Mouse (Mus musculus): ENCODE data around the gene Il17rd. TPM values are rescaled to one million over a fixed set of nuclear protein-coding genes. Genes with fewer than 3 reads are reported as not detected.

Gene Il17rd
- 3.3 TPM for polyA plus RNA-seq (2014; fragmentation: Illumina TruSeq; extraction: RNeasy Lipid Tissue Mini Kit (QIAGEN cat#74804); ENCODE audit: low read depth, low replicate concordance)

GRCm38 (mm10) chr14:27038783-27039182, at the start of gene Il17rd:
Gene Il17rd (plus strand): TSS chr14:27038941.

DNA sequence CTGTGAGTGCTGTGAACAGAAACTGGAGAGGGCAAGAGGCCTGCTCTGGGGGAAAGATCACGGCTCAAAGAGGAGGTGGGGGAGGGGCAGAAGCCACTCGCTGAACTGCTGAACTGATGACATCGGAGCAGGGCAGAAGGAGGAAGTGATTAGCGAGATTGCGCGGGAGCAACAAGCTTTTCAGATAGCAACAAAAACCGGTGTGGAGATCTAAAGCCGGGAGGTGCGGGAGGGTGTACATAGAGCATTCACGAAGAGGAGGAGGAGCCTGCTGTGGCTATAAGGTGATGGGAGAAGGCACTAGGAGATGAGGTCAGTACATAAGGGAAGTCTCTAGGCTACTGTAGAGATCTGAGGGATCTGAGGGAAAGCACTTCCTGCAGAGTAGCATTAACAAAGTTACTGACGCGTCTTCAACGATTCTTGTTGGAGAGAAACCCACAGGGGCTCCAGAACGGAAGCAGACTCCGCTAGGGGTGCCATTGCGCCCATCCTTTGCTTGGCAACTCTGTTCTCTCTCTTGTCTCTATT, 44.5 kb upstream of the Il17rd start, which contains the start of gene Hesx1:
Gene Hesx1, plus strand, starts transcription at position 206 of the 531 bp plus-strand sequence.

GRCm38 (mm10) chr14:27114362-27115274, 75.9 kb downstream of the Il17rd start, which contains the start of gene Arhgef3:
Gene Arhgef3 (plus strand): TSS chr14:27114899.

Other genes with a start within 250 kb of the Il17rd start
- gene Asb14, start 144.4 kb upstream of the Il17rd start, polyA plus RNA-seq (2014; fragmentation: Illumina TruSeq; extraction: RNeasy Lipid Tissue Mini Kit (QIAGEN cat#74804); ENCODE audit: low read depth, low replicate concordance), result not detected
- gene Appl1, start 67.7 kb upstream of the Il17rd start, polyA plus RNA-seq (2014; fragmentation: Illumina TruSeq; extraction: RNeasy Lipid Tissue Mini Kit (QIAGEN cat#74804); ENCODE audit: low read depth, low replicate concordance), result 84.9 TPM
- not detected for gene Hesx1, start 44.5 kb upstream of the Il17rd start, polyA plus RNA-seq (2014; fragmentation: Illumina TruSeq; extraction: RNeasy Lipid Tissue Mini Kit (QIAGEN cat#74804); ENCODE audit: low read depth, low replicate concordance)
- gene Arhgef3, start 76.0 kb downstream of the Il17rd start, polyA plus RNA-seq (2014; fragmentation: Illumina TruSeq; extraction: RNeasy Lipid Tissue Mini Kit (QIAGEN cat#74804); ENCODE audit: low read depth, low replicate concordance), result 41.1 TPM